Mouse (Mus musculus): ENCODE measurements around the gene Kctd4. TPM values are rescaled to one million over a fixed set of nuclear protein-coding genes. Genes with fewer than 3 reads are reported as not detected.

Gene Kctd4
- polyA plus RNA-seq, 1 experiment: not detected

DNA sequence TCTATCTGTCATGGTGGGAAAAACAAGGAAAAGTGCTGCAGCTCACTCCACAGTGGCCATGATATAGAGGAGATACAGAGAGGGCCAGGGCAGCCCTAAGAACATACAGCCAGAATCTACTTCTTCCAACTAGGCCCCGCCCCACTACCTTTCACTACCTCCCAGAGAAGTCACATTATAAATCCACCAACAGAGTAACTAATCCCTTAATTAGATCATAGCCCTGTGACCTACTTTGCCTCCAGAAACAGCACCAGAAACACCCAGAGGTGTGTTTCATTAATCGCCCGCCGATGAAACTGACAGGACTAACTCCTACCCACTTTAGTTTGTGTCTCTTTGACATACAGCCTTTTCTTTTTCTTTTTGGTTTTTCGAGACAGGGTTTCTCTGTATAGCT, 54.4 kb downstream of the Kctd4 start:
- H3K9ac ChIP-seq (ENCODE audit: low read depth, poor library complexity, severe bottlenecking): peak overlapping the region; percentile 83; the same call in 1 of the 2 replicates
- no peaks in the 10 kb centered on the region for H3K9me3 ChIP-seq (replicated peaks; ENCODE audit: control insufficient read depth, insufficient read depth, low read length, poor library complexity, severe bottlenecking)
- no peaks in the 10 kb centered on the region; the same call in 1 of the 2 replicates for H3K27me3 ChIP-seq (ENCODE audit: control insufficient read depth, insufficient read depth, low read length, poor library complexity, severe bottlenecking)

DNA sequence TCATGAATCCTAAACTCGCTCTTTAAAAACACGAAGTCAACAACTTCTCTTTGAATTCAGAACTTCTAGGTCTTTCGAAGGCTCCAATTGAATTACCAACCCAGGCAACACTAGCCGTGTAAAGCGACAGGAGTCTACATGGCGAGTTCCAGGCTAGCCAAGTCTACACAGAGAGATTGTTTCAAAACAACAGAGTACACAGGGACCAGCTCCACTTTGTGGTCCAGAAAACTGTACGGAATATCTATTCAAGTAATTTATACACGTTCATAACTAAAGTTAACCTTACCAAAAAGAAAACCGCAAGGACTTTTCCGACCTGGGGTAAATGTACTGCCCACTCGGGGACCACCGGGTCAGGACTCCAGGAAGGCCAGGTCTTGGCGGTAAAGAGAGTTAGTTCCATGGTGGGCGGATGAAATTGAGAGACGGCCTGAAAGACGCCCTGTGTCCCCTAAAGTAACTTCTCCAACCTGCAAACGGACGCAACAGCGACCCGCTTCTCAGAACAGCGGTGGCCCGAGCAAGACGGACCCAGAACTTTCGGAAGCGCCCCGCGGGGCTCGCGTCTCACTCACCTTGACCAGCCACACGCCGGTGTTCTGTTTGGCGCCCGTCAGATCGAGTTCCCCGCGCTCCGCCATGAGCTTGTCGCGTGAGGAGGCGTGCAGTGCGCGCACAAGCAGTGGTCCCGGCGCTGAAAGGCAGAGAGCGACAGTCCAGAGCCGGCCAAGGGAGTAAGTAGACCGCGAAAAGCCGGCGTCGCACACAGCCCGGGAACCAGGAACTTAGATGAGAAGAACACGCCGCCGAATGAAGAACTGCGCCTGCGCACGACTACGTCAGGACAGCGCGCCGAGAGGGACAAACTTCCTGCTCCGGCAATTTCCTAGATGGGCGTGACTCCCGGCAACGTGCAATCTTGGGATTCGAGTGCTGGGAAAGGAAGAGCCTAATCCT, 55.6 kb downstream of the Kctd4 start, which contains the start of gene Gtf2f2:
Gene Gtf2f2, minus strand, starts transcription at position 764 of the 960 bp plus-strand sequence.
- TF ChIP-seq EP300 (IDR thresholded peaks at IDR 0.05; ENCODE audit: insufficient read depth, low read depth, low read length) (peak; percentile 66; the same call in 1 of the 2 replicates), POLR2A (IDR thresholded peaks at IDR 0.05; ENCODE audit: insufficient read depth, low read length) (peak; percentile 19), CTCF (IDR thresholded peaks at IDR 0.05; ENCODE audit: low read depth, low read length) (no peak)

More for the DNA sequence above, 54.4 kb downstream of the Kctd4 start:
- Histone ChIP-seq H3K4me3 (ENCODE audit: low read depth, low read length) (no peak overlapping the region), H3K36me3 (ENCODE audit: control insufficient read depth, insufficient read depth, low read length, poor library complexity, severe bottlenecking) (peaks cover 5% of the 10 kb centered on the region; the same call in 1 of the 2 replicates), H3K27ac (ENCODE audit: insufficient read depth, low read length) (no peak overlapping the region), H3K4me1 (ENCODE audit: control insufficient read depth, insufficient read depth, low read length) (no peaks in the 10 kb centered on the region)
- no peak for TF ChIP-seq CTCF (IDR thresholded peaks at IDR 0.05; ENCODE audit: low read depth, low read length)
- no peak for TF ChIP-seq POLR2A (IDR thresholded peaks at IDR 0.05; ENCODE audit: insufficient read depth, low read length)
- TF ChIP-seq EP300 (IDR thresholded peaks at IDR 0.05; ENCODE audit: insufficient read depth, low read depth, low read length): no peak

GRCm38 (mm10) chr14:76011062-76011457, 56.3 kb downstream of the Kctd4 start:
- Histone ChIP-seq H3K36me3 (ENCODE audit: control insufficient read depth, insufficient read depth, low read length, poor library complexity, severe bottlenecking) (peaks cover 5% of the 10 kb centered on the region; the same call in 1 of the 2 replicates), H3K27ac (ENCODE audit: insufficient read depth, low read length) (no peak overlapping the region), H3K4me3 (ENCODE audit: low read depth, low read length) (no peak overlapping the region), H3K9me3 (replicated peaks; ENCODE audit: control insufficient read depth, insufficient read depth, low read length, poor library complexity, severe bottlenecking) (no peaks in the 10 kb centered on the region; the same call in 1 of the 2 replicates), H3K4me1 (ENCODE audit: control insufficient read depth, insufficient read depth, low read length) (no peaks in the 10 kb centered on the region), H3K9ac (ENCODE audit: low read depth, poor library complexity, severe bottlenecking) (no peak overlapping the region), H3K27me3 (ENCODE audit: control insufficient read depth, insufficient read depth, low read length, poor library complexity, severe bottlenecking) (no peaks in the 10 kb centered on the region; the same call in 1 of the 2 replicates)
- TF ChIP-seq CTCF (IDR thresholded peaks at IDR 0.05; ENCODE audit: low read depth, low read length) (no peak), POLR2A (IDR thresholded peaks at IDR 0.05; ENCODE audit: insufficient read depth, low read length) (no peak), EP300 (IDR thresholded peaks at IDR 0.05; ENCODE audit: insufficient read depth, low read depth, low read length) (no peak)

More for the DNA sequence above, 55.6 kb downstream of the Kctd4 start, which contains the start of gene Gtf2f2:
- H3K9me3 ChIP-seq (replicated peaks; ENCODE audit: control insufficient read depth, insufficient read depth, low read length, poor library complexity, severe bottlenecking): no peaks in the 10 kb centered on the region; the same call in 1 of the 2 replicates
- no peaks in the 10 kb centered on the region; the same call in 1 of the 2 replicates for H3K27me3 ChIP-seq (ENCODE audit: control insufficient read depth, insufficient read depth, low read length, poor library complexity, severe bottlenecking)
- no peaks in the 10 kb centered on the region for H3K4me1 ChIP-seq (ENCODE audit: control insufficient read depth, insufficient read depth, low read length)
- H3K36me3 ChIP-seq (ENCODE audit: control insufficient read depth, insufficient read depth, low read length, poor library complexity, severe bottlenecking): peaks cover 5% of the 10 kb centered on the region; the same call in 1 of the 2 replicates
- H3K4me3 ChIP-seq (ENCODE audit: low read depth, low read length): peak within 1 kb of the TSS; percentile 76
- H3K9ac ChIP-seq (ENCODE audit: low read depth, poor library complexity, severe bottlenecking): peak within 1 kb of the TSS; percentile 83
- H3K27ac ChIP-seq (ENCODE audit: insufficient read depth, low read length): no peak within 1 kb of the TSS

DNA sequence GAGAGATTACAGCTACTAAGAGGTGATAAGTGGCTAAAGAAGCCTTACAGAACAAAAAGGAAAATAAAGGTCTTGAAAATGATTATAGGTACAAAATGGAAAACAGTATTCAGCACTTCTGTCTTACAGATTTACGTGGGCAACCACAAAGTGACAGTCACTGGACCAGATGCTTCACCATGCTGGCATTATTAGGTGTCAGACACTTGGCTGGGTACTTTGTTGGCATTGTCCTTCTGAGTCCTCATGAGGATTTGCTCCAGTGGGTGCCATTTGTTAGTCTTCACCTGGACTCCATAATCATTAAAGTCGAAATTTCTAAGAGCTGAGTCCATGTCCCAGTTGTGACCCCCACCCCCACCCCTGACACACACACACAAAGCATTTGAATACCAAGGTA, 59.5 kb downstream of the Kctd4 start:
- no peak overlapping the region for H3K4me3 ChIP-seq (ENCODE audit: low read depth, low read length)
- H3K4me1 ChIP-seq (ENCODE audit: control insufficient read depth, insufficient read depth, low read length): no peaks in the 10 kb centered on the region

More for the DNA sequence above, 59.5 kb downstream of the Kctd4 start:
- TF ChIP-seq CTCF (IDR thresholded peaks at IDR 0.05; ENCODE audit: low read depth, low read length): no peak
- no peaks in the 10 kb centered on the region; the same call in 1 of the 2 replicates for H3K27me3 ChIP-seq (ENCODE audit: control insufficient read depth, insufficient read depth, low read length, poor library complexity, severe bottlenecking)
- H3K27ac ChIP-seq (ENCODE audit: insufficient read depth, low read length): no peak overlapping the region
- H3K36me3 ChIP-seq (ENCODE audit: control insufficient read depth, insufficient read depth, low read length, poor library complexity, severe bottlenecking): no peaks in the 10 kb centered on the region
- no peak overlapping the region for H3K9ac ChIP-seq (ENCODE audit: low read depth, poor library complexity, severe bottlenecking)
- H3K9me3 ChIP-seq (replicated peaks; ENCODE audit: control insufficient read depth, insufficient read depth, low read length, poor library complexity, severe bottlenecking): no peaks in the 10 kb centered on the region; the same call in 1 of the 2 replicates

Other genes with a start within 250 kb of the Kctd4 start
- 24.6 and 25.5 TPM in 2 replicates for gene Cog3, start 200.5 kb upstream of the Kctd4 start, polyA plus RNA-seq (2011; ENCODE audit: insufficient read depth, insufficient read length, low read depth, missing spikeins)
- 70.6 and 73.3 TPM in 2 replicates for gene Slc25a30, start 168.0 kb upstream of the Kctd4 start, polyA plus RNA-seq (2011; ENCODE audit: insufficient read depth, insufficient read length, low read depth, missing spikeins)
- gene Tpt1, start 109.9 kb upstream of the Kctd4 start, polyA plus RNA-seq (2011; ENCODE audit: insufficient read depth, insufficient read length, low read depth, missing spikeins): 3,060 and 3,539 TPM in 2 replicates
- 49.9 and 53.3 TPM in 2 replicates for gene Gtf2f2, start 55.9 kb downstream of the Kctd4 start, polyA plus RNA-seq (2011; ENCODE audit: insufficient read depth, insufficient read length, low read depth, missing spikeins)
- gene Gpalpp1, start 155.8 kb downstream of the Kctd4 start, polyA plus RNA-seq (2011; ENCODE audit: insufficient read depth, insufficient read length, low read depth, missing spikeins): 27.5 and 30.5 TPM in 2 replicates
- gene Nufip1, start 155.9 kb downstream of the Kctd4 start, polyA plus RNA-seq (2011; ENCODE audit: insufficient read depth, insufficient read length, low read depth, missing spikeins): 27.2 and 30.5 TPM in 2 replicates

All from ES-Bruce4 (cell line).